20 mouse cellular contexts compared by ENCODE assay signal in genomic region chr4:58898318-58898717, GRCm38 (mm10). TPM values are rescaled to one million over a fixed set of nuclear protein-coding genes. Genes with fewer than 3 reads are reported as not detected.
A peak's percentile ranks its signal among the peaks of the same experiment; 100 is the strongest.
DNase-seq lines count a peak whose midpoint lies in the region; ATAC-seq and TF ChIP-seq lines count a peak whose summit lies in the region.
"Had no signal": no experiment of that assay in that cellular context is flagged by ENCODE, and none has a peak within 500 bp of the region (broad histone marks: within the 10 kb centered on the region; RNA-seq: fewer than 3 reads in every experiment).

No protein-coding gene starts in this region.

- DNase-seq in kidney, adult 2 months: peak; percentile 27
- no peak for DNase-seq in kidney, postnatal 10 days
- peak; percentile 13 for DNase-seq in CD4-positive helper T cell, adult 2 months (ENCODE audit: low read depth, low spot score)
- DNase-seq in adipocyte (ENCODE audit: low spot score): peak; percentile 40
- no peak for DNase-seq in Muller cell, postnatal 12 days (ENCODE audit: inconsistent ontology term)
- DNase-seq in lung, postnatal 10 days: no peak
- DNase-seq in spleen, postnatal 36 days (ENCODE audit: low spot score in 2 of 2): no peak
- DNase-seq: cerebellum, adult 11-12 months; cerebellum, postnatal 36 days; gastrocnemius, postnatal 36 days; liver, embryonic 13.5 days; right cerebral cortex, adult 18-20 months; thymus, adult 2 months had no signal

- peaks cover 15% of the 10 kb centered on the region; the same call in 1 of the 2 replicates for H3K4me1 ChIP-seq in kidney, adult 2 months (ENCODE audit: control insufficient read depth, insufficient read depth, low read length)
- H3K4me1 ChIP-seq: stomach, embryonic 15.5 days had no signal

- no peaks in the 10 kb centered on the region for H3K27me3 ChIP-seq in kidney, adult 2 months (replicated peaks; ENCODE audit: control insufficient read depth, insufficient read depth, low read length)
- H3K27me3 ChIP-seq: forebrain, embryonic 12.5 days; heart, embryonic 12.5 days; liver, embryonic 13.5 days; stomach, embryonic 15.5 days had no signal

- no peak overlapping the region for H3K4me3 ChIP-seq in kidney, adult 2 months (ENCODE audit: insufficient read depth, low read depth, low read length)
- H3K4me3 ChIP-seq: forebrain, embryonic 12.5 days; heart, embryonic 12.5 days; layer of hippocampus, adult 2 months; liver, embryonic 13.5 days; stomach, embryonic 15.5 days had no signal

- peak; percentile 50; the same call in 1 of the 2 replicates for ATAC-seq in megakaryocyte-erythroid progenitor cell, adult 5-6 weeks (replicated peaks; ENCODE audit: low FRiP score, low TSS enrichment, poor library complexity, severe bottlenecking)

- no peak for TF ChIP-seq POLR2A in kidney, adult 2 months (IDR thresholded peaks at IDR 0.05; ENCODE audit: low read depth, low read length)

- TF ChIP-seq CTCF in kidney, adult 2 months (conservative IDR thresholded peaks at IDR 0.05; ENCODE audit: insufficient read depth, insufficient read length, low read depth, low read length): no peak

- H3K27ac ChIP-seq in kidney, adult 2 months (ENCODE audit: insufficient read depth, low read depth, low read length): no peak overlapping the region; the same call in 1 of the 2 replicates
- H3K27ac ChIP-seq: forebrain, embryonic 12.5 days; hindbrain, embryonic 14.5 days; layer of hippocampus, adult 2 months; liver, embryonic 13.5 days; stomach, embryonic 15.5 days had no signal

- no peaks in the 10 kb centered on the region for H3K36me3 ChIP-seq in kidney, adult 2 months (ENCODE audit: control insufficient read depth, insufficient read depth, low read length)
- H3K36me3 ChIP-seq: forebrain, embryonic 12.5 days; heart, embryonic 12.5 days; liver, embryonic 13.5 days; stomach, embryonic 15.5 days had no signal

RNA-seq across cellular contexts. Expression of gene Ecpas, which starts 14.2 kb away (rescaled TPM):
- polyA plus RNA-seq in kidney, adult 2 months (2012; rRNA removed): 10.4 and 11.4 TPM in 2 replicates
- total RNA-seq in megakaryocyte-erythroid progenitor cell, adult 5-6 weeks (2014; fragmentation: Nextera tagmentation): 78.4 and 95.1 TPM in 2 replicates
- total RNA-seq in megakaryocyte-erythroid progenitor cell, adult 5-6 weeks (2017): 69.0 and 101 TPM in 2 replicates

RNA-seq across cellular contexts. Expression of gene Zkscan16, which starts 45.1 kb away (rescaled TPM):
- 0.11 TPM in 1 of 2 replicates, not detected in the other for polyA plus RNA-seq in kidney, adult 2 months (2012; rRNA removed)
- total RNA-seq in megakaryocyte-erythroid progenitor cell, adult 5-6 weeks (2014; fragmentation: Nextera tagmentation): not detected in 2 replicates
- not detected in 2 replicates for total RNA-seq in megakaryocyte-erythroid progenitor cell, adult 5-6 weeks (2017)
- total RNA-seq: gastrocnemius, postnatal 36 days; heart, postnatal 25 days had no signal

Comparison
In these comparisons a context has a peak if more than half of its experiments do, and no peak if none do; other contexts are left out.
1. DNase-seq: peak in kidney, adult 2 months (single experiment), CD4-positive helper T cell, adult 2 months (single experiment) and adipocyte (single experiment); none in kidney, postnatal 10 days (single experiment), Muller cell, postnatal 12 days (single experiment), lung, postnatal 10 days (single experiment) and spleen, postnatal 36 days (0 of 2).